Mouse (Mus musculus): ENCODE measurements around the gene Itgb4.

- TF ChIP-seq CTCF (IDR thresholded peaks at IDR 0.05; ENCODE audit: control insufficient read depth, insufficient read depth, insufficient read length) (no peak), MYOD1 (IDR thresholded peaks at IDR 0.05; ENCODE audit: control insufficient read depth, insufficient read length, low read depth) (no peak), MAX (IDR thresholded peaks at IDR 0.05) (no peak), MYOG (IDR thresholded peaks at IDR 0.05; ENCODE audit: control insufficient read depth, extremely low read depth, insufficient read length) (no peak), FOSL1 (IDR thresholded peaks at IDR 0.05; ENCODE audit: insufficient read depth, low read length, poor library complexity, severe bottlenecking) (no peak)
Observed at GRCm38 (mm10) chr11:116036671-116037070, 62.2 kb downstream of the Itgb4 start.
